Mouse (Mus musculus) C2C12 (cell line): ENCODE results near the gene Zfp764. TPM values are rescaled to one million over a fixed set of nuclear protein-coding genes. Genes with fewer than 3 reads are reported as not detected.
"Not testable (repeated sequence)": the region's sequence is repeated elsewhere in the genome, so short reads cannot be mapped to it uniquely, and the experiment has no call there.

Experiments used
- H3K27me3 ChIP-seq: one replicate; pipeline ENCODE4 v1.6.1; 2011; ENCODE audit not compliant: control insufficient read depth, insufficient read depth, insufficient read length
- H3K36me3 ChIP-seq: one replicate; pipeline ENCODE4 v1.6.1; 2011; ENCODE audit not compliant: control insufficient read depth, insufficient read depth
- H3K4me3 ChIP-seq: one replicate; pipeline ENCODE4 v1.5.1; 2011; ENCODE audit warnings: mild to moderate bottlenecking, control low read depth; ENCODE audit not compliant: poor library complexity, insufficient read depth, severe bottlenecking
- H3K79me2 ChIP-seq: one replicate; pipeline ENCODE4 v1.6.1; 2011; ENCODE audit not compliant: control insufficient read depth, insufficient read depth
- H3K79me3 ChIP-seq: one replicate; pipeline ENCODE4 v1.6.1; 2011; ENCODE audit warnings: low read depth, control low read depth
- H3ac ChIP-seq: one replicate; pipeline ENCODE3; 2011; ENCODE audit warnings: low read depth; ENCODE audit not compliant: control insufficient read depth, insufficient read length
- CEBPB ChIP-seq: IDR thresholded peaks from one replicate; pipeline ENCODE4 v1.6.1; 2011; ENCODE audit warnings: low read depth, mild to moderate bottlenecking, control low read depth, moderate library complexity
- CTCF ChIP-seq: IDR thresholded peaks from one replicate; pipeline ENCODE4 v1.5.1; 2011; ENCODE audit not compliant: control insufficient read depth, insufficient read depth, insufficient read length
- FOSL1 ChIP-seq: IDR thresholded peaks from one replicate; pipeline ENCODE4 v1.8.0; 2011; ENCODE audit warnings: mild to moderate bottlenecking, low read length; ENCODE audit not compliant: poor library complexity, insufficient read depth, severe bottlenecking
- MAX ChIP-seq: IDR thresholded peaks from one replicate; pipeline ENCODE4 v1.6.1; 2011; ENCODE audit warnings: mild to moderate bottlenecking, control low read depth
- MYOD1 ChIP-seq: IDR thresholded peaks from one replicate; pipeline ENCODE4 v1.6.1; 2011; ENCODE audit warnings: low read depth; ENCODE audit not compliant: control insufficient read depth, insufficient read length
- MYOG ChIP-seq: IDR thresholded peaks from one replicate; pipeline ENCODE4 v1.6.1; 2011; ENCODE audit not compliant: control insufficient read depth, insufficient read length; ENCODE audit errors: extremely low read depth
- USF1 ChIP-seq: IDR thresholded peaks from one replicate; pipeline ENCODE4 v1.6.1; 2011; ENCODE audit warnings: low read depth, mild to moderate bottlenecking, control low read depth, moderate library complexity
- polyA plus RNA-seq: library from polyadenylated mRNA; unstranded; fragments of >200 nt; fragmentation: generic; extraction: Trizol; gene quantifications from one replicate; pipeline ENCODE4 v1.2.1, GENCODE M21; 2012; ENCODE audit warnings: missing spikeins

Gene Zfp764
- polyA plus RNA-seq, 1 experiment: 1.9 TPM

- H3ac ChIP-seq: no peak overlapping the region
- TF ChIP-seq CTCF (no peak), USF1 (no peak)
- H3K4me3 ChIP-seq: no peak overlapping the region
- no peaks in the 10 kb centered on the region for H3K36me3 ChIP-seq
- no peaks in the 10 kb centered on the region for H3K79me2 ChIP-seq
- H3K27me3 ChIP-seq: peaks cover 4% of the 10 kb centered on the region
- no peaks in the 10 kb centered on the region for H3K79me3 ChIP-seq
Observed at GRCm38 (mm10) chr7:127363475-127363921, 43.1 kb downstream of the Zfp764 start.

- H3K27me3 ChIP-seq, H3K79me3 ChIP-seq, H3ac ChIP-seq, H3K4me3 ChIP-seq, H3K36me3 ChIP-seq, H3K79me2 ChIP-seq: not testable (repeated sequence)
Observed at GRCm38 (mm10) chr7:127362418-127362817, 44.2 kb downstream of the Zfp764 start.

- TF ChIP-seq FOSL1 (no peak), CTCF (no peak), USF1 (no peak), CEBPB (no peak), MYOD1 (no peak)
- Histone ChIP-seq H3K36me3 (no peaks in the 10 kb centered on the region), H3K27me3 (peaks cover 10% of the 10 kb centered on the region), H3K79me3 (no peaks in the 10 kb centered on the region), H3K79me2 (no peaks in the 10 kb centered on the region), H3K4me3 (no peak overlapping the region), H3ac (no peak overlapping the region)
Observed at GRCm38 (mm10) chr7:127361449-127361848, 45.2 kb downstream of the Zfp764 start.

GRCm38 (mm10) chr7:127360265-127360664 is 46.4 kb downstream of the Zfp764 start:
- Histone ChIP-seq H3K36me3 (no peaks in the 10 kb centered on the region), H3ac (no peak overlapping the region), H3K27me3 (peaks cover 10% of the 10 kb centered on the region), H3K4me3 (no peak overlapping the region), H3K79me2 (no peaks in the 10 kb centered on the region), H3K79me3 (no peaks in the 10 kb centered on the region)
- TF ChIP-seq MYOG (no peak), MAX (no peak), MYOD1 (no peak), FOSL1 (no peak), CEBPB (no peak), CTCF (no peak), USF1 (no peak)

- Histone ChIP-seq H3K36me3 (no peaks in the 10 kb centered on the region), H3K79me3 (no peaks in the 10 kb centered on the region), H3K4me3 (no peak overlapping the region), H3ac (no peak overlapping the region), H3K27me3 (peaks cover 10% of the 10 kb centered on the region), H3K79me2 (no peaks in the 10 kb centered on the region)
- TF ChIP-seq USF1: no peak
- TF ChIP-seq MYOG: no peak
- TF ChIP-seq MAX: no peak
- no peak for TF ChIP-seq FOSL1
- TF ChIP-seq CTCF: no peak
- no peak for TF ChIP-seq MYOD1
- no peak for TF ChIP-seq CEBPB
Observed at GRCm38 (mm10) chr7:127358472-127358871, 48.1 kb downstream of the Zfp764 start.

GRCm38 (mm10) chr7:127357871-127358270 is 48.8 kb downstream of the Zfp764 start:
- no peak overlapping the region for H3ac ChIP-seq
- no peak overlapping the region for H3K4me3 ChIP-seq
- no peaks in the 10 kb centered on the region for H3K79me2 ChIP-seq
- H3K27me3 ChIP-seq: peaks cover 10% of the 10 kb centered on the region
- no peaks in the 10 kb centered on the region for H3K36me3 ChIP-seq
- H3K79me3 ChIP-seq: no peaks in the 10 kb centered on the region
- TF ChIP-seq FOSL1: no peak
- no peak for TF ChIP-seq MAX
- no peak for TF ChIP-seq CEBPB
- TF ChIP-seq USF1: no peak
- TF ChIP-seq MYOD1: no peak
- TF ChIP-seq MYOG: no peak
- TF ChIP-seq CTCF: no peak

GRCm38 (mm10) chr7:127355796-127356195 is 50.8 kb downstream of the Zfp764 start:
- TF ChIP-seq CTCF: no peak
- no peak for TF ChIP-seq MYOG
- no peak for TF ChIP-seq USF1
- no peak for TF ChIP-seq FOSL1
- TF ChIP-seq MAX: no peak
- no peak for TF ChIP-seq CEBPB
- TF ChIP-seq MYOD1: no peak
- H3ac ChIP-seq: no peak overlapping the region
- no peaks in the 10 kb centered on the region for H3K36me3 ChIP-seq
- no peaks in the 10 kb centered on the region for H3K79me3 ChIP-seq
- H3K79me2 ChIP-seq: no peaks in the 10 kb centered on the region
- H3K4me3 ChIP-seq: no peak overlapping the region
- H3K27me3 ChIP-seq: peaks cover 6% of the 10 kb centered on the region
